Mouse (Mus musculus) forebrain, embryonic 13.5 days (tissue): ENCODE measurements around the gene Panx3. TPM values are rescaled to one million over a fixed set of nuclear protein-coding genes. Genes with fewer than 3 reads are reported as not detected.
A peak's percentile ranks its signal among the peaks of the same experiment; 100 is the strongest.

ENCODE experiments used
- ATAC-seq: fragments of 200-750 bp; cut with Nextera tagmentation; 2 replicates; pipeline ENCODE4 v1.8.0; 2017
- H3K27ac ChIP-seq: fragments of 300-500 bp; sonication (generic); 2 replicates; pipeline ENCODE4 v1.5.1; 2015; ENCODE audit warnings: inconsistent platforms, mild to moderate bottlenecking, moderate library complexity
- H3K27me3 ChIP-seq: fragments of 300-500 bp; sonication (generic); 2 replicates; pipeline ENCODE4 v1.6.1; 2015; ENCODE audit warnings: mild to moderate bottlenecking, inconsistent platforms
- H3K36me3 ChIP-seq: fragments of 300-500 bp; sonication (generic); 2 replicates; pipeline ENCODE4 v1.6.1; 2015; ENCODE audit warnings: mild to moderate bottlenecking, inconsistent platforms; ENCODE audit not compliant: poor library complexity, severe bottlenecking
- H3K4me1 ChIP-seq: fragments of 300-500 bp; sonication (generic); 2 replicates; pipeline ENCODE4 v1.6.1; 2015; ENCODE audit warnings: inconsistent platforms
- H3K4me2 ChIP-seq: fragments of 300-500 bp; sonication (generic); 2 replicates; pipeline ENCODE4 v1.6.1; 2015; ENCODE audit warnings: inconsistent platforms, mild to moderate bottlenecking, moderate library complexity
- H3K4me3 ChIP-seq: fragments of 300-500 bp; sonication (generic); 2 replicates; pipeline ENCODE4 v1.5.1; 2015; ENCODE audit warnings: mild to moderate bottlenecking, inconsistent platforms
- H3K9ac ChIP-seq: fragments of 300-500 bp; sonication (generic); 2 replicates; pipeline ENCODE4 v1.6.1; 2015; ENCODE audit warnings: mild to moderate bottlenecking, inconsistent platforms
- H3K9me3 ChIP-seq: fragments of 300-500 bp; sonication (generic); replicated peaks from 2 replicates; pipeline ENCODE4 v1.6.1; 2016; ENCODE audit warnings: inconsistent platforms
- WGBS: fragments of 180-500 bp; shearing (Covaris S2); methylation state at CpG from one replicate; pipeline ENCODE4 v1.1.7; 2015; 5-methylcytosine and 5-hydroxymethylcytosine counted together
- polyA plus RNA-seq: library from polyadenylated mRNA; unstranded; fragments of >200 nt; fragmentation: Nextera tagmentation; extraction: Ambion mirVana; gene quantifications from 2 replicates; pipeline ENCODE4 v1.2.1, GENCODE M21; 2015

Gene Panx3
- polyA plus RNA-seq, 1 experiment from 2014 or later, result 0.18 TPM

GRCm38 (mm10) chr9:37613182-37613910 is 55.7 kb downstream of the Panx3 start, which contains the start of gene Spa17:
Spa17 (minus strand) TSS chr9:37613722.
- WGBS, result under 1% methylated on average over 45 of the region's 45 CpGs
- ATAC-seq, result peak; percentile 95
- H3K27me3 ChIP-seq, result no peaks in the 10 kb centered on the region

More at GRCm38 (mm10) chr9:37613182-37613910, 55.7 kb downstream of the Panx3 start, which contains the start of gene Spa17:
- H3K4me2 ChIP-seq, result peak within 1 kb of the TSS; percentile 72
- H3K4me1 ChIP-seq, result peaks cover 7% of the 10 kb centered on the region
- H3K36me3 ChIP-seq, result no peaks in the 10 kb centered on the region
- peak within 1 kb of the TSS; percentile 83 for H3K9ac ChIP-seq
- peak within 1 kb of the TSS; percentile 65 for H3K4me3 ChIP-seq
- no peaks in the 10 kb centered on the region for H3K9me3 ChIP-seq
- H3K27ac ChIP-seq, result peak within 1 kb of the TSS; percentile 85

Other genes starting within 250 kb of the Panx3 start
- 7.1 and 9.3 TPM in 2 replicates for gene Robo3, start 236.0 kb downstream of the Panx3 start, polyA plus RNA-seq
- gene Msantd2, start 179.9 kb downstream of the Panx3 start, polyA plus RNA-seq, result 32.3 and 38.1 TPM in 2 replicates
- gene Esam, start 141.2 kb downstream of the Panx3 start, polyA plus RNA-seq, result 29.7 and 31.5 TPM in 2 replicates
- 0.26 and 0.42 TPM in 2 replicates for gene Vsig2, start 130.0 kb downstream of the Panx3 start, polyA plus RNA-seq
- gene Nrgn, start 116.3 kb downstream of the Panx3 start, polyA plus RNA-seq, result 2.0 and 4.5 TPM in 2 replicates
- gene Siae, start 113.5 kb downstream of the Panx3 start, polyA plus RNA-seq, result 7.0 and 8.3 TPM in 2 replicates
- 13.1 and 15.9 TPM in 2 replicates for gene Spa17, start 55.5 kb downstream of the Panx3 start, polyA plus RNA-seq
- 92.9 and 99.1 TPM in 2 replicates for gene Tbrg1, start 11.9 kb downstream of the Panx3 start, polyA plus RNA-seq
- not detected in 2 replicates for gene Olfr160, start 47.0 kb upstream of the Panx3 start, polyA plus RNA-seq
- not detected in 2 replicates for gene Olfr874, start 75.9 kb upstream of the Panx3 start, polyA plus RNA-seq
- gene Olfr875, start 102.6 kb upstream of the Panx3 start, polyA plus RNA-seq, result not detected in 2 replicates
- gene Olfr876, start 133.8 kb upstream of the Panx3 start, polyA plus RNA-seq, result not detected in 2 replicates
- gene Olfr877, start 185.0 kb upstream of the Panx3 start, polyA plus RNA-seq, result not detected in 2 replicates
- not detected in 2 replicates for gene Olfr145, start 227.5 kb upstream of the Panx3 start, polyA plus RNA-seq
- not detected in 2 replicates for gene Olfr878, start 248.6 kb upstream of the Panx3 start, polyA plus RNA-seq